Mouse (Mus musculus) brown adipose tissue, adult 24 weeks (tissue): ENCODE results near the gene Ryr3. TPM values are rescaled to one million over a fixed set of nuclear protein-coding genes. Genes with fewer than 3 reads are reported as not detected.

Experiments used
- H3K27ac ChIP-seq: fragments of 200-500 bp; replicated peaks from 2 replicates; pipeline ENCODE4 v1.5.1; 2012; ENCODE audit warnings: low read depth, mild to moderate bottlenecking, low read length
- H3K4me1 ChIP-seq: fragments of 200-500 bp; 2 replicates; pipeline ENCODE4 v1.6.1; 2012; ENCODE audit warnings: low read length, mixed read lengths; ENCODE audit not compliant: control insufficient read depth, insufficient read depth, insufficient read length
- H3K4me3 ChIP-seq: fragments of 200-500 bp; 2 replicates; pipeline ENCODE4 v1.5.1; 2012; ENCODE audit warnings: low read depth, mild to moderate bottlenecking, low read length, moderate library complexity; ENCODE audit not compliant: insufficient read depth
- polyA plus RNA-seq: library from polyadenylated mRNA; stranded (reverse); fragments of >200 nt; gene quantifications from 2 replicates; pipeline ENCODE4 v1.2.4, GENCODE M21; 2012; ENCODE audit not compliant: missing spikeins, insufficient read depth, insufficient read length

Ryr3 gene
- polyA plus RNA-seq, 1 experiment, result not detected

DNA sequence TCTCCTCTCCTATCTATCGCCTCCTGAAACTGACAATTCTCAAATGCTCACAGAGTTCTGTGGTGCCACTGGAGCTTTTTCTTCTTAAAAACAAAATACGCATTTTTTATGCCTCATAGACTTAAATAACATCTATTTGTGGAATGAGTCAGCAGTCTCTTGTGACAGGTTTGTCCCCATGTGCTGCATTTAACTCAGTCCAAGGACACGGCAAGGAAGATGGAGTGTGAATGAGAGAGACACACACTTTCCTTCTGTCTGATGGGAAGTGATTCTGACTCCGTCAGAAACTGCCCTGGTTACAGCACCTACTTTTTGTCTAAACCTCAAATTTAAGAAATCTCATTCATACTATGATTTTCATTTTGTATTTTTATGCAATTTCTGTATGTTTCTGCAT, 306.3 kb downstream of the Ryr3 start:
- Histone ChIP-seq H3K27ac (no peak overlapping the region), H3K4me1 (no peaks in the 10 kb centered on the region), H3K4me3 (no peak overlapping the region)

DNA sequence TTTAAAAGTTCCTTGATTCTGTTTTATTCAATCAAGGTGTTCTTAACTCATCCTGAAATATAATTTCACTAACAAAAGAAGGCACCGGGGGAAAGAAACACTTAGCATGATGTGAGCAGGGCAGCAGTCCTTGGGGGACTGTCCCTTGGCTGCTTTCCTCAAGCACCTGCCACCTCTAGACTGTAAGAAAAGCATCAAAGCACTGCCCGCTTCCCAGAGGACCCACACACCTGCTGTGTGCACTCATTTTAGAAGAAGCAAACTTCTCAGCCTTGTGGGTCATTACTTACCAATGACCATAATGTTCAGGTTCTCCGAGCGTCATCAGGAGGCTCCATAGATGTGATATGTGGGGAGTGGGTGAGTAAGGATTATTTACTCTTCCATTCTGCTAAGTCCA, 307.8 kb downstream of the Ryr3 start:
- Histone ChIP-seq H3K4me3 (no peak overlapping the region), H3K27ac (no peak overlapping the region), H3K4me1 (no peaks in the 10 kb centered on the region)

DNA sequence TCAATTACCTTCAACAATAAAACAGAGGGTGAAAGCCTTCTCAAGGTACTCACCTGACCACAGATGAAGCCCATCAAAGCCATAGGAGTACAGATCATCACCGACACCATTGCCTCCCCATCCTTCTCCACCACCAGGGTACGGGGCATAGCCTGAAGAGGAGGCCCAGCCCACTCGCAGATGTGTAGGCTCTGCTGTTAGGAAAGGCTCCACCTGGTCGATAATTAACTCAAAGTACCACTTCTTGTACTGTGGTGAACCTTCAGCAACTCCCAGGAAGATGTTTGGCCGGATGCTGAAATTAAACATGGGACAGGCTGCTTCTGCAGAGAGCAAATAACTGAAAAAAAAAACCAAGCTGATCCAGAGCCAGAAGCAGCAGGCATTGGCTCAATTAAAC, 316.1 kb downstream of the Ryr3 start:
- H3K27ac ChIP-seq, result no peak overlapping the region
- H3K4me1 ChIP-seq, result no peaks in the 10 kb centered on the region
- H3K4me3 ChIP-seq, result no peak overlapping the region

DNA sequence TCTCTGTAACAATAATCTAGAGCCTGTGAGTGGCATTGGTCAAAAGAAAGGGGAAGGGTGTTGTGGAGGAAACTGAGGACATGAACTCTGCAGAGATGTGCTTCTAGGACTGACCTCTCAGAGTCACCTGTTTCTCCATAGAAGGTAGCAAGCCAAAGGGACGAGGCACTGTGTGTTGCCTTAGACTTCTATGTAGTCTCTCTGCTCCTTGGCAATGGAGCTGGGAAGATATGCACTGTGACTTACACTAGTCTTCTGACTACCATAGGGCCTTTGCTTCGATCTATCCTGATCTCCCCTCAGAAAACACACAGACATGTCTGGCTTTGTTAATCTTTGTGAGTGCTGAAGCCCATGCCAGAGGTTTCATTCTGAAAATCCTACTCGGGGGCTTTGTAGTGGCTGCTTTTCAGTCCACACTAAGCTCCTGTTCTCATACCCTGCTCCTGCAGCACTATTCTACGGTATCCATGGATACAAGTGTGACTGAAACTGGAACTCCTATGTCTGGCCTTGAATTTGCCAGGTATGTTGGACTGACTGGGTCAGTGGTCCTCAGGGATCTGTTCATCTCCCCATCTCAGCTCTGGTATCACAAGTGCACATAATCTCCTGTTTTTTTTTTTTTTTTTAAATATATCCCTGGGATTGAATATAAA, 332.3 kb downstream of the Ryr3 start:
- no peak overlapping the region for H3K27ac ChIP-seq
- no peak overlapping the region for H3K4me3 ChIP-seq
- H3K4me1 ChIP-seq, result no peaks in the 10 kb centered on the region

- H3K4me1 ChIP-seq, result no peaks in the 10 kb centered on the region
- no peak overlapping the region for H3K4me3 ChIP-seq
- H3K27ac ChIP-seq, result no peak overlapping the region
Measured at GRCm38 (mm10) chr2:112881805-112882204, 335.1 kb downstream of the Ryr3 start.

- H3K4me3 ChIP-seq, result no peak overlapping the region
- no peak overlapping the region for H3K27ac ChIP-seq
- H3K4me1 ChIP-seq, result no peaks in the 10 kb centered on the region
Measured at GRCm38 (mm10) chr2:112881376-112881775, 335.5 kb downstream of the Ryr3 start.

DNA sequence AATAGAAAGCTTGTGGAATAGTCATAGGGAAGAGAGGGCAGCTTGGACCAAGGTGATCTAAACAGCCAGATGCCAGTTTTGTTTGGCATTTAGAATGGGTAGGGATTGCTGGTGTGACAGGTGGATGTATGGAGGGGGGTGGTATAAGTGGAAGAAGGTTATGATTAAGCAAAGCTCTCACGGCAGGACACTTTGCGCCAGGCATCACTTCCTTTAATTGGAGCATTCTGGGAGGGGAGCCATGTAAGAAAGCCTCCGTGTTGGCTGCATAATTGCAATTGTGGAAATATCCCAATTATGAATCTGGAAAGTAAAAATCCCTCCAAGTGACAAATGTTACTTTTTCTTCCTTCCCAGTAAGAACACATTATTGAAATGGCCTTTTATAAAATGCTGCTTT, 339.5 kb downstream of the Ryr3 start:
- H3K4me1 ChIP-seq, result no peaks in the 10 kb centered on the region
- H3K27ac ChIP-seq, result no peak overlapping the region
- no peak overlapping the region for H3K4me3 ChIP-seq

DNA sequence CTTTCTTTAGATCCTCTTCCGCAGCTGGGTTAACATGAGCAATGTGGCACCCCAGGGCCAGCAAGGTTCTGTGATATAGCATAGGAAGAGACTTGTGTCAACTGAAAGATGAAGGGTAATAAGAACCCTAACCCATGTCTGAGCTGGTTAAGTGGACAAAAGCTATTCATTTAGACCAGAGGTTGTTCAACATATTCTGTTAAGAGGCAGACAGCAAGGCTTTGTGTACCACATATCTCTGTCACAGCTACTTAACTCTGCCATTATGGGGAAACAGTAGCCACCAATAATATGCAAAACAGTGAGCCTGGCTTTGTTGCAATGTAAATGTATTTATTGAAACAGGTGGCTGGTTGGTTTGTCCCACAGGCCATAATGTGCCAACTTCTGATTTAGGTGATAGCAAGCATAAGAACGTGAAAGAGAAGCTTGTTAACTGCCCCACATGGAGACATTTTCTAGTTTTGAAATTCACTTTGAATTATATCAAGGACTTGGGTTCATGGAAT, 350.8 kb downstream of the Ryr3 start:
- Histone ChIP-seq H3K27ac (no peak overlapping the region), H3K4me1 (no peaks in the 10 kb centered on the region), H3K4me3 (no peak overlapping the region)

DNA sequence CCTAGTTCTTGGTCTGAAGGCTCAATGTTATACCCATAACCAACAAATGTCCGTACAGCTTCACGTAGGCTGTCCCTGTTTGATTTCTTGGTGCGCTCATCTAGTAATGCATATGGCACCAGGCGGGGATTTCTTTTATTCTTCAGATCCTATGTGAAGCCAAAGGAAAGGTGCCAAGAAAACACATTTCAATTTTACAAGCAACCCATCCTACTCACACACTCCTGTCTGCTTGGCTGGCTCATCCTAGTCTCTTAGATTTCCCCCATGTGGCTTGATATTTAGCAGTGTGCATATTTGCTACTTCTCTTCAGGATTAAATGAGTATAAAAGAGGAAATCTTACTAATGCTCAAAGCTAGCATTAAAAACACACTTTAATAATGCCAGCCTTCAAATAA, 355.1 kb downstream of the Ryr3 start:
- Histone ChIP-seq H3K4me3 (no peak overlapping the region), H3K4me1 (no peaks in the 10 kb centered on the region), H3K27ac (no peak overlapping the region)

DNA sequence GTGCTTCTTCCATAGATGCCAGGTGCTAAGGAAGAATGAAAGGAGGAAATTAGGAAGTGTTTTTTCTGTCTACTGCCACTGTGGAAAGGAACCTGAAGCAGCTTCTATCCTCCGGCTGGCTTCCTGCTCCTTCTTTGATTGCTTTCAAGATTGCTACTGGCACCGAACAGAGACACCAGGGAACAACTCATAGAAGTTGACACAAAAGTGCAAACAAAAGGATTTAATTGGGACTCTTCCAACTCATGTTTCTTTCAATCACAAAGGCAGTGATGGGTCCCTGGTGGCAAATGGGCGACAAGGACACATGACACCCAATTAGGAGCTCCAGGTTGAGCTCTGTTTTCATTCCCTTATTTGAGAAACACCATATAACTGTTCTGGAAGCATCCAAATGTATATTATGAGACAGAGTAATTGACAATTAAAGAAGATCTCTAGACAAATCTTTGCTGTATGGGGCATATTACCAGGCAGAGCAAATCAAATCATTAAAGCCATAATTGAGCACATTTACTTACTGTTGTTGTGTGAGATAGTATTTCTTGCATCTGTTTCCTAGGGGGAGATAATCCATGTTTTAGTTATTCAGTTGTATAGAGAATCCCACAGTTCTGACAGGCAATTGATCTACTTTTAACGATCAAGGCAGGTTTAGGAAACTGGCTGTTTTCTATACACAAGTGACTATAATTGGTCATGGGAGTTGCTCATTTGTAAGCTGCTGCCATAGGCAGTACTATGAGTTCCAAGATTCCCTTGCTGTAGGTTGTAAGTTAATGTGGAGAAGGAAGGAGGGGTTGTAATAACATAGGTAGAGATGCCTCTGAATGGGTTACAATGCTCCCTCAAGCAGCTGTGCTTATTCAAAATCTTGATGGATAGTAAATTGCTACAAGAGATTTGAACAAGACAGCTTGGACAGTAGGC, 371.0 kb downstream of the Ryr3 start:
- no peak overlapping the region for H3K4me3 ChIP-seq
- H3K27ac ChIP-seq, result no peak overlapping the region
- no peaks in the 10 kb centered on the region for H3K4me1 ChIP-seq

- no peaks in the 10 kb centered on the region for H3K4me1 ChIP-seq
- no peak overlapping the region for H3K27ac ChIP-seq
- no peak overlapping the region for H3K4me3 ChIP-seq
Measured at GRCm38 (mm10) chr2:112842877-112843276, 374.0 kb downstream of the Ryr3 start.

DNA sequence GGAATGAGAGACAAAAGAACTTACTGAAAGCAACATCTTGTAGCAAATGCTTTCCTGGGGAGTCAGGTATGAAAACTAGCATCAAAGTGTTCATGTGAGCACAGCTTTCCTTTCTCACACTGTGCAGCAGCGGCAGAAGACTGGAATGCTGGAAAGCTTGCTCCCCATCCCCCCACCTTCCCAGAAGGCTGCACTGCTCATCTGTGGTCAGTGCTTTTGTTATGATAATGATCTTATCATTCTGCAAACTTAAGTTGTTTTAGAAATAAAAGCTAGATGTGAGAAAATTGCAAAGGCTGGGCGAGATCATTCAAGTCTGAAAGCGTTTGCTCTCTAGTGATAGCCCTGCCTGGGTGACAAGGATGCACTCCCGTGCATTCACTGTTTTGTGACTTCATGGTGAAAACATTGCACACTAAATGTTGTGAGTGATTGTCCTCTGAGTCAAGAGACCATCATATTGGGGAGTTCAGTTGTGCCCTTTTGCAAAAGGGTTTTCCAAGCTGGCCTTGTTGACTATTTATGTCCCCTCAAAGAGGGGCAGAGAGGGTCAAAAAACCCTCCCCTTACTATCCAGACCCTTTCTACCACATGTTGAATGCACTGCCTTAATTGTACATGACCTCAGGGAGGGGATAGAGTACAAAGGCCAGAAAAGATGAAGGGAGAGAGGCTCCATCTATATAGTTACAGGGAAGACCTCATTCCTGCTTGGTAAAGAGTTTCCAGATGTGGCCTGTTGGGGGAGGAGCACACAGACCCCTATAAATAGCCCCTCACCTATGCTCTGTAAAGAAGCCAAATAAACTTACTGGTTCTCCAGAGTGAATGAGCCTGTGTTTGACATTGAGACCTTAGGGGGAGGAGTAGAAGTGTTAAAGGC, 385.2 kb downstream of the Ryr3 start:
- no peak overlapping the region for H3K27ac ChIP-seq
- H3K4me3 ChIP-seq, result no peak overlapping the region
- no peaks in the 10 kb centered on the region for H3K4me1 ChIP-seq

GRCm38 (mm10) chr2:112826571-112826970, 390.3 kb downstream of the Ryr3 start:
- H3K4me3 ChIP-seq, result no peak overlapping the region
- H3K27ac ChIP-seq, result no peak overlapping the region
- no peaks in the 10 kb centered on the region for H3K4me1 ChIP-seq

DNA sequence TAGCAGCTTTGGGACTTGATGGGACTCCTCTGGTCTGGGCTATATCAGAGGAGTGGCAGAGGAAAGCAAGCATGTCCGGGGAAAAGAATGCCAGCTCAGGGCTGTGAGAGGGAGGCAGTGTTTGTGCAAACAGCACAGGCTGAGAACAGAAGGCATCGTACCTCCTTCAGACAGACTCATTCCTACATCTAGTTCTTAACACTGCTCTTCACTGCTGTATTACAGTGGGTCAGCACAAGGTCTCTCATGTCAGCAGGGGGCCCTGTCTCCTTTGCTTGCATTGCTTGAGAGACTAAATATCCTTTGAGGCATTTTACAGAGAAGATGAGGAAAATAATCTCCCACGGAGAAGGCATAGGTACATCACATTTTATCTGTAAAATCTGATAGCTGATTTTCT, 394.2 kb downstream of the Ryr3 start:
- Histone ChIP-seq H3K4me1 (no peaks in the 10 kb centered on the region), H3K27ac (no peak overlapping the region), H3K4me3 (no peak overlapping the region)

- Histone ChIP-seq H3K4me3 (no peak overlapping the region), H3K4me1 (no peaks in the 10 kb centered on the region), H3K27ac (no peak overlapping the region)
Measured at GRCm38 (mm10) chr2:112819059-112819458, 397.8 kb downstream of the Ryr3 start.
